Comparison of ENCODE assay signal across 9 mouse cellular contexts in the genomic region with DNA sequence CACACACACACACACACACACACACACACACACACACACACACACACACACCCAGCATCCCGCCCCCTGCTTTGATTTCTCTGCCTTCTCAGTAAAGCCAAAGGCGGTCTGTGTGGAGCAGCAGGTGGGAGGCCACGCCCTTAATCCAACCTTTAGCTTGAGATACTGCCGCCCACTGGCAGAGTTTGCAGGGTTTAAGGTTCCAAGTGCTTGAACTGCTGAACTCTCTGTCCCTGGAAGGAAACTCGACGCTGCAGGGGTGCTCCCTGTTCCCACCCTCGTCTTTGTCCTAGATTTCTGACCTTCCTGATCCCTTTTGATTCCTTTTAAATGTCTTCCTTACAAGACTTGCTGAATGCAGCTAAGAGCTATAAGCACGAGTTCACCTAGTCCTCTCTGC. TPM values are rescaled to one million over a fixed set of nuclear protein-coding genes. Genes with fewer than 3 reads are reported as not detected.
A peak's percentile ranks its signal among the peaks of the same experiment; 100 is the strongest.
DNase-seq lines count a peak whose midpoint lies in the region; ATAC-seq lines count a peak whose summit lies in the region.
"Had no signal": no experiment of that assay in that cellular context is flagged by ENCODE, and none has a peak within 500 bp of the region (broad histone marks: within the 10 kb centered on the region; RNA-seq: fewer than 3 reads in every experiment).

No protein-coding gene starts in this region.

- H3K9ac ChIP-seq in midbrain, embryonic 14.5 days (replicated peaks; ENCODE audit: low read length): no peak overlapping the region
- no peak overlapping the region for H3K9ac ChIP-seq in embryonic facial prominence, embryonic 11.5 days (replicated peaks; ENCODE audit: low read length)
- no peak overlapping the region for H3K9ac ChIP-seq in forebrain, embryonic 16.5 days (replicated peaks; ENCODE audit: low read depth, low read length)

- no peaks in the 10 kb centered on the region for H3K27me3 ChIP-seq in midbrain, embryonic 10.5 days (ENCODE audit: low read depth, poor library complexity, severe bottlenecking)
- no peaks in the 10 kb centered on the region for H3K27me3 ChIP-seq in midbrain, embryonic 14.5 days (ENCODE audit: control insufficient read depth, insufficient read depth, low read length)
- no peaks in the 10 kb centered on the region for H3K27me3 ChIP-seq in embryonic facial prominence, embryonic 11.5 days (ENCODE audit: control insufficient read depth, insufficient read depth, low read length)
- no peaks in the 10 kb centered on the region for H3K27me3 ChIP-seq in forebrain, embryonic 16.5 days (replicated peaks; ENCODE audit: control insufficient read depth, insufficient read depth, low read length)

- no peak for DNase-seq in midbrain, embryonic 10.5 days (ENCODE audit: low spot score)
- DNase-seq in midbrain, embryonic 14.5 days: no peak
- peak; percentile 34 for DNase-seq in embryonic facial prominence, embryonic 11.5 days (ENCODE audit: low spot score)
- peak; percentile 67 to 78 for DNase-seq in lung, adult 18-20 months
- DNase-seq in thymus, postnatal 4 days: peak; percentile 78
- no peak for DNase-seq in adrenal gland, adult 18-20 months (ENCODE audit: low spot score in 2 of 2)
- DNase-seq in left cerebral cortex, postnatal 14 days (ENCODE audit: low spot score in 2 of 2): no peak

- no peaks in the 10 kb centered on the region for H3K36me3 ChIP-seq in midbrain, embryonic 10.5 days
- no peaks in the 10 kb centered on the region for H3K36me3 ChIP-seq in midbrain, embryonic 14.5 days (ENCODE audit: control insufficient read depth, insufficient read depth, low read length)
- H3K36me3 ChIP-seq in embryonic facial prominence, embryonic 11.5 days (replicated peaks; ENCODE audit: control insufficient read depth, insufficient read depth, low read depth, low read length): no peaks in the 10 kb centered on the region
- H3K36me3 ChIP-seq in forebrain, embryonic 16.5 days (ENCODE audit: control insufficient read depth, insufficient read depth): no peaks in the 10 kb centered on the region

- intact Hi-C loops in left cerebral cortex, postnatal 14 days (cut with DNase I): no loop called here

- 0 out of 2 replicates have a peak overlapping the region, but pooled peaks have one; percentile 4 for H3K27ac ChIP-seq in midbrain, embryonic 10.5 days (replicated peaks)
- H3K27ac ChIP-seq in midbrain, embryonic 14.5 days (replicated peaks; ENCODE audit: low read depth, low read length): no peak overlapping the region
- H3K27ac ChIP-seq in embryonic facial prominence, embryonic 11.5 days (replicated peaks; ENCODE audit: low read depth, low read length): no peak overlapping the region
- no peak overlapping the region for H3K27ac ChIP-seq in forebrain, embryonic 16.5 days (ENCODE audit: low read length)

- no peak for ATAC-seq in midbrain, embryonic 14.5 days (ENCODE audit: low FRiP score, low TSS enrichment)
- no peak for ATAC-seq in embryonic facial prominence, embryonic 11.5 days (replicated peaks; ENCODE audit: insufficient number of reproducible peaks, low FRiP score, low TSS enrichment, low read depth)
- no peak for ATAC-seq in forebrain, embryonic 16.5 days

- WGBS in midbrain, embryonic 10.5 days: 12% methylated on average over 8 of the region's 8 CpGs
- WGBS in midbrain, embryonic 14.5 days: 3% methylated on average over 8 of the region's 8 CpGs
- WGBS in embryonic facial prominence, embryonic 11.5 days: 8% methylated on average over 7 of the region's 8 CpGs
- WGBS in forebrain, embryonic 16.5 days: 5% methylated on average over 8 of the region's 8 CpGs

- peaks cover 12% of the 10 kb centered on the region for H3K4me1 ChIP-seq in midbrain, embryonic 10.5 days
- no peaks in the 10 kb centered on the region for H3K4me1 ChIP-seq in midbrain, embryonic 14.5 days (ENCODE audit: control insufficient read depth, insufficient read depth, low read length)
- H3K4me1 ChIP-seq in embryonic facial prominence, embryonic 11.5 days (ENCODE audit: control insufficient read depth, insufficient read depth, low read length): no peaks in the 10 kb centered on the region
- no peaks in the 10 kb centered on the region for H3K4me1 ChIP-seq in forebrain, embryonic 16.5 days (replicated peaks; ENCODE audit: control insufficient read depth, insufficient read depth, low read length)

- no peak overlapping the region for H3K4me2 ChIP-seq in midbrain, embryonic 14.5 days (ENCODE audit: low read length)
- no peak overlapping the region for H3K4me2 ChIP-seq in embryonic facial prominence, embryonic 11.5 days (ENCODE audit: low read depth, low read length)
- no peak overlapping the region for H3K4me2 ChIP-seq in forebrain, embryonic 16.5 days (ENCODE audit: low read length)

- H3K9me3 ChIP-seq in midbrain, embryonic 10.5 days (replicated peaks): no peaks in the 10 kb centered on the region
- no peaks in the 10 kb centered on the region for H3K9me3 ChIP-seq in midbrain, embryonic 14.5 days (ENCODE audit: control insufficient read depth, low read length)
- no peaks in the 10 kb centered on the region for H3K9me3 ChIP-seq in embryonic facial prominence, embryonic 11.5 days (replicated peaks; ENCODE audit: control insufficient read depth, low read length)
- no peaks in the 10 kb centered on the region for H3K9me3 ChIP-seq in forebrain, embryonic 16.5 days (ENCODE audit: control insufficient read depth, low read length)

- H3K4me3 ChIP-seq in midbrain, embryonic 10.5 days: no peak overlapping the region
- H3K4me3 ChIP-seq in midbrain, embryonic 14.5 days (replicated peaks; ENCODE audit: low read depth, low read length): no peak overlapping the region
- no peak overlapping the region for H3K4me3 ChIP-seq in embryonic facial prominence, embryonic 11.5 days (ENCODE audit: low read depth, low read length)
- no peak overlapping the region for H3K4me3 ChIP-seq in forebrain, embryonic 16.5 days (replicated peaks; ENCODE audit: low read length)
- H3K4me3 ChIP-seq: myocyte had no signal

RNA-seq across cellular contexts. Expression of gene Map2k3, which starts 44.9 kb away (rescaled TPM):
- 55.7 and 65.1 TPM in 2 replicates for polyA plus RNA-seq in midbrain, embryonic 10.5 days (2016; fragmentation: Nextera tagmentation; extraction: Ambion mirVana)
- 18.5 and 23.2 TPM in 2 replicates for polyA plus RNA-seq in midbrain, embryonic 14.5 days (2014; fragmentation: Nextera tagmentation; extraction: Ambion mirVana)
- polyA plus RNA-seq in embryonic facial prominence, embryonic 11.5 days (2014; fragmentation: Nextera tagmentation; extraction: Ambion mirVana): 50.4 and 58.1 TPM in 2 replicates
- total RNA-seq in adrenal gland, adult 18-20 months (2021): 100 to 1,000 TPM in 1 of 2 experiments, 10 to 100 TPM in 1; 71.7 to 116 TPM
- polyA plus RNA-seq in forebrain, embryonic 16.5 days (2015; fragmentation: Nextera tagmentation; extraction: Ambion mirVana): 33.6 and 38.1 TPM in 2 replicates
- total RNA-seq in left cerebral cortex, postnatal 14 days (2021): 10 to 100 TPM; 12.1 to 14.7 TPM

RNA-seq across cellular contexts. Expression of gene Kcnj12, which starts 45.6 kb away (rescaled TPM):
- polyA plus RNA-seq in midbrain, embryonic 10.5 days (2016; fragmentation: Nextera tagmentation; extraction: Ambion mirVana): 0.53 and 0.62 TPM in 2 replicates
- polyA plus RNA-seq in midbrain, embryonic 14.5 days (2014; fragmentation: Nextera tagmentation; extraction: Ambion mirVana): 2.8 and 2.9 TPM in 2 replicates
- 2.4 and 2.7 TPM in 2 replicates for polyA plus RNA-seq in embryonic facial prominence, embryonic 11.5 days (2014; fragmentation: Nextera tagmentation; extraction: Ambion mirVana)
- 1 to 10 TPM; 2.1 to 2.8 TPM for total RNA-seq in adrenal gland, adult 18-20 months (2021)
- 0.92 and 1.6 TPM in 2 replicates for polyA plus RNA-seq in forebrain, embryonic 16.5 days (2015; fragmentation: Nextera tagmentation; extraction: Ambion mirVana)
- 10 to 100 TPM; 12.9 to 13.5 TPM for total RNA-seq in left cerebral cortex, postnatal 14 days (2021)

Comparison
In these comparisons a context has a peak if more than half of its experiments do, and no peak if none do; other contexts are left out.
1. DNase-seq: peak in embryonic facial prominence, embryonic 11.5 days (single experiment), lung, adult 18-20 months (2 of 2) and thymus, postnatal 4 days (single experiment); none in midbrain, embryonic 10.5 days (single experiment), midbrain, embryonic 14.5 days (single experiment), adrenal gland, adult 18-20 months (0 of 2) and left cerebral cortex, postnatal 14 days (0 of 2).